Mouse (Mus musculus): ENCODE measurements at regions not wholly inside any gene's neighbourhood (a gene's known extent, or its start where the extent isn't known, plus 50 kb on each side); places are given as distances from the start of the nearest gene placed in this dataset.

DNA sequence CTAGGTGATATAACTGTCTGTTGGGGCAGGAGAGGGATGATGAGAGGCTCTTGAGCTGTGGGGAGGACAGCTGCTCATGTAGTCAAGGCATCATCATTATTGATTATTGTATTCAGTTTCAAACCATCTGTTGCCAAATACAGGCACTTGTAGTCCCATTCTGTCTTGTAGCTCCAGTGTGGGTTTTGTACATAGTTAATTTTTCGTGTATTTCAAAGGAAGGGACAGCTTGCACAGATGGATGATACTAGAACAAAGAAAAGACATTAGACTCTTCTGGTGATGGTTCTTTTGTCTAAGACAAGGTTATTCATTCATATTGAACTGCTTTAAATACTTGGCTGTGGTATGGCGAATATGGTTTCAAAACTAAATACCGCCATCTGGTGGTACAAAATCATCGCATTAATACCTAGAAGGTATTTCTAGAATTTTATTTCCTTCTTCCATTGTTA is 70.8 kb upstream of the Slco6d1 start:
- ATAC-seq (ENCODE audit: low FRiP score, low read depth), result peak; percentile 77
- no peaks in the 10 kb centered on the region for H3K27me3 ChIP-seq (replicated peaks)

DNA sequence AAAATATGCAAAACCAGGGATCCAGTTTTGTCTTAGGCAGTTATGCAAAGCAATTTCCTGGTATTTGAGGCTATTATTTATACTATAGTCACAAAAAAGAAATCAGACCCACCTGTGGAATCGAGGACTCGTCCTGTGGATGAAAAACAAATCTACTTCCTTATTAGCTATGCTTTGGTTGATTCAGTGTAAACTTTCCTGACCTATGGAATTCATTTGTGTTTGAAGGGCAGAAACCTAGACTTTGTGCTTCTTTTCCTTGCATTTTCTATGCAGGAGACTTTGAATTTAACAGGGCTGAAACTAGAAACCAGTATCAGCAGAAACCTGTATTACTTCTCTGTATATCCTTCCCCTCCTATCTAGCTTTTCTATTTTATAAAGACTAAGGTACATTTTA is 70.2 kb upstream of the Slco6d1 start:
- Histone ChIP-seq H3K9ac (no peak overlapping the region), H3K27me3 (replicated peaks) (no peaks in the 10 kb centered on the region), H3K9me3 (no peaks in the 10 kb centered on the region), H3K27ac (no peak overlapping the region), H3K4me2 (replicated peaks) (no peak overlapping the region), H3K36me3 (no peaks in the 10 kb centered on the region), H3K4me3 (no peak overlapping the region), H3K4me1 (no peaks in the 10 kb centered on the region)
- no peak for ATAC-seq (ENCODE audit: low FRiP score, low read depth)
- 85% methylated on average over 2 of the region's 2 CpGs for WGBS

More for the DNA sequence above, 70.8 kb upstream of the Slco6d1 start:
- WGBS, result 34% methylated on average over 4 of the region's 4 CpGs
- H3K4me1 ChIP-seq, result no peaks in the 10 kb centered on the region
- no peaks in the 10 kb centered on the region for H3K9me3 ChIP-seq
- H3K9ac ChIP-seq, result no peak overlapping the region
- H3K4me2 ChIP-seq (replicated peaks), result no peak overlapping the region
- no peak overlapping the region for H3K4me3 ChIP-seq
- H3K36me3 ChIP-seq, result no peaks in the 10 kb centered on the region
- no peak overlapping the region for H3K27ac ChIP-seq

DNA sequence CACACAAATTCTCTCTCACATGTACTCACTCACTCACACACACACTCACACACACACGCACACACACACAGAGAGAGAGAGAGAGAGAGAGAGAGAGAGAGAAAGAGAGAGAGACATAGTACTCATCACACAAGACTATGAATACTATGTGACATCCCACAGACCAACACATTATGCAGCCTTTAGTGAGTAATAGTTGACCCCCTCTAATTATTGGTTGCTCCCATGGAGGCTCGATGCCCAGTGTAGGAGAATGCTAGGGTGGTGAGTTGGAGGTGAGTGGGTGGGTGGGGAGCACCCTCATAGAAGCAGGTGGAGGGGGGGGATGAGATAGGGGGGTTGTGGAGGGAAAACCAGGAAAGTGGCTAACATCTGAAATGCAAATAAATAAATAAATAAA is 69.4 kb upstream of the Slco6d1 start:
- Histone ChIP-seq H3K4me1 (no peaks in the 10 kb centered on the region), H3K4me3 (no peak overlapping the region), H3K27ac (no peak overlapping the region), H3K9ac (no peak overlapping the region), H3K4me2 (replicated peaks) (no peak overlapping the region), H3K9me3 (no peaks in the 10 kb centered on the region), H3K36me3 (no peaks in the 10 kb centered on the region), H3K27me3 (replicated peaks) (no peaks in the 10 kb centered on the region)
- WGBS, result 88% methylated on average over 2 of the region's 2 CpGs
- 0 out of 2 replicates have a peak, but pooled peaks have one; percentile 44 for ATAC-seq (ENCODE audit: low FRiP score, low read depth)

Measured in neural tube, embryonic 12.5 days (tissue).